Mouse (Mus musculus): ENCODE measurements around the gene Zfp867.

The Zfp867 gene

DNA sequence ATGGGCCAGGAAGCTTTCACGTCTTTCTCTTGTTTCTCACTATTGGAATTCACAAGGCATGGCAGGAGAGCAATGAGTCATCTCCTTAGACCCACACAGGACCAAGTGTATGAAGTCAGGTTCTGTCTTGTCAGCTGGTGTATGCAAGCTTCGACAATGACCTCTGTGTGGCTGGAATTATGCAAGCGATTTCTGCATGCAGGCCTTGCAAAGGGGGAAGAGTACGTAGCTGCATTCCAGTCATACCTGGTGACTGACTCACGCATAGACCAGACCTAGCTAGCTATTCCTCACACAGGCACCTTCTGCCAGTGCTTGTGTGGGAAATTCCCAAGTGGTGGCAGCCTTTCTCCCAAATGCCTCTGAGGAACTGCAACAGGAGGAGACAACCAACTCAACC lies 13.3 kb downstream of the Zfp867 start:
- DNase-seq (ENCODE audit: low spot score in 2 of 2) = no peak

DNA sequence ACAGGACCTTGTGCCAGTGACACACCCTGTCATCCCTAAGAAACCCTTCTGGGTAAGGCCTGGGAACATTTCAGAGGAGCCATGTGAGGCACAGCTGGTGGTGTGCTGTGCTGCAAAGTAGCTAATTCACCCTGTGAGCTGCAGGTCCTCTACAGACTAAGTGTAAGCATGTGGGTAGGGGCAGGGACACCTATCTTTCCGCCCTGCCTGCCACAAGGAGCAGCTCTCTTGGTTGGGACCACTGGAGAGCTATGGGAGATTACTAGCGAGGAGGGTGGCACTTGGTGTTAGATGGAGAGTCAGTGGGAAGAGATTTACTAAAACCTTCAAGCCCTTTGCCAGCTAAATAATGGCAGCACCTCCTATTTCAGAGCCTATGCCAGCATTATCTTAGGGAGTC lies 15.4 kb downstream of the Zfp867 start:
- no peak for DNase-seq (ENCODE audit: low spot score in 2 of 2)

DNA sequence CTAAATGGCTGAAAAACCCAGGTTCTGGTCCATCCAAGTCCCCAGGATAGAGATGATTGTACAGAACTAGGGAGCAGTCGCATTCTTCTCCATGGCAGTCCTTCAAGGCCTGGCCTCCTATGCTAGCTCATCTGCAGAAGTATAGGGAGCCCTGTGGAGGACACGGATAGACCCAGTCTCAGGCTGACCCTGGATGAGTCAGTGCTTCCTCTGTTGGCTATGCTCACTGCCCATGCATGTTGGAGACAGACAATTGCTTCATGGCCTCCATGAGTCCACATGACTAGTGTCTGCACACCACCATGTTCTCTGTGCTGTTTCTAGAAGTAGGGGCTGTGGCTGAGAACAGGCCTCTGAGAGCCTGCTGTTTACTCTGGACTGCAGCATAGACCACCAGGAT lies 15.9 kb downstream of the Zfp867 start:
- DNase-seq (ENCODE audit: low spot score in 2 of 2) = no peak

DNA sequence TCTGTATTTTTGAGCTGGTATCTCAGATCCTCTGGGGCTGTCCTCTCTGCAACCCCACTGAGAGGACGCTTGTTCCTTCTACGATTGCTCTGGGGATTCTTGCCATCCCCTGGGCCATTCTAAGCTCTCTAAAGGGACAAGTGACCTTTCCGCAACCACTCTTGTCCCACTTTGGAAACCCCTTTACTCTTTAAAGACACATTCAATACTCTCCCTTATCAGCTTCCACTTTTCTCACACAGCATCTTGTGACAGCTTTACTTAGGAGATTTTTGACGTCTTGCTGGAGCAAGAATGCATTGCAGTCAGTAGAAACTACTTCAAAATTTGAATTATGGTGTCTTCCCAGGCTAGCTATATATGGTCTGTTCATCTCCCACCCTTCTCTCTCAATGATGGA lies 21.2 kb downstream of the Zfp867 start, which contains the start of gene Snap47:
Gene Snap47, minus strand, starts transcription at position 101 of the 400 bp plus-strand sequence.
- no peak for DNase-seq (ENCODE audit: low spot score in 2 of 2)

DNA sequence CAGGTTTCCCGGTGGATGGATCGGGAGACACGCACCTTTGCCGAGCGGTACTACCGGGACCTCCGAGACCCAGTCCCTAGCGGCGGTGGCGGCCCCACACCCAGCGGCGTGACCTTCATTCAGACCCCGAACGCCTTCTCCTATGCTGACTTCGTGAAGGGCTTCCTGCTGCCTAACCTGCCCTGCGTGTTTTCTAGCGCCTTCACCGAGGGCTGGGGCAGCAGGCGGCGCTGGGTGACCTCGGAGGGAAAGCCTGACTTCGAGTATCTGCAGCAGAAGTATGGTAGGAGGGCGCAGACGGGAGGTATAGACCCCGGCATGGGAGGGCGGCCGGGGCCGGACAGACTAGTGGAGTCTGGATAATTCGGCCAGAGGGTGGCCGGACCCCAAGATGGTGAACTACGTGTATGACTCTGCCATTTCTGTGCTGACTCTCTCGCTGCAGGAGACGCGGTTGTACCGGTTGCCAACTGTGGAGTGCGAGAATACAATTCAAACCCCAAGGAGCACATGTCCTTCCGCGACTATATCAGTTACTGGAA lies 22.0 kb downstream of the Zfp867 start:
- DNase-seq (ENCODE audit: low spot score in 2 of 2) = no peak

DNA sequence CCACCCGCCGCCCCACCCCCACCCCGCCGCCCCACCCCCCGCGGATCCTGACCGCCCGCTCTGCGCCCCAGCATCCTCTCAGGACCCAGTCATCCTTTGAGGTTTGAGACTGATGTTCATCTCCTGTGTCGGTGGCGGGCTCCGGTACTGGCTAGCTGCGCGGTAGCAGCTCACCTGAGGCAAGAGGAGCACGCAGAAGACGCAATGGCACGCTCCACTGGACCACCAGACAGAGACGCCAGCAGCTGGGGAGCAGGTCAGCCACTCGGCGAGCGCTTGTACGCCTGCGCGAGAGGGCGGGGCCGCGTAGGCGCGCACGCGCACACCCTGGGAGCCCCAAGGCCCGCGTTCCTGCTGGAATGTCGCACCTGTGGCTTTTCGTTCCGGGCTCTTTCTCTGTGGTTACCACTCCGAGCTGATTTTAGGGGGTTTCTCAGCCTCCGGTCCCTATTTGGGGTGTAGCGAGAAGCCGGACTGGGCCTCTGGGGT lies 22.5 kb downstream of the Zfp867 start, which contains the start of gene Jmjd4:
Gene Jmjd4, plus strand, starts transcription at position 305 of the 489 bp plus-strand sequence.
- DNase-seq (ENCODE audit: low spot score in 2 of 2) = peak; percentile 87 to 88

GRCm38 (mm10) chr11:59443102-59443501 lies 29.2 kb downstream of the Zfp867 start:
- DNase-seq (ENCODE audit: low spot score in 2 of 2) = no peak

DNA sequence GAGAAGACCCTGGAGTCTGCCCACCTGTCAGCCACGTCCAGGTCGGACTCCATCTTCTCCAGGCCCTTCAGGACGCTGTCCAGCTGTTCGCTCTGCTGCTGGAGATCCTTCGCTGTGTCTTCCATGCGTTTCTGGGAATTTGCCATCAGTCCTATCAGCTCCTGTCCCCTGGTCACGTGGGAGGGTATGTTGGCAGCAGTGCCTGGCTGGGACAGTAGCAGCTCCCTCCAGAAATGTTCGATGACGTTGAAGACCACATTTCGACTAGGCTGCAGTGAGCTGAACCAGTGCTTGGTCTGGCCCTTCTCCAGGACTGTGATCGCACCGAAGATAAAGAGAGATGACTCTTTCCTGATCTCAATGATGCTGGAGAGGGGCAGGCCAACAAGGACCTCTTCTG lies 34.3 kb downstream of the Zfp867 start:
- no peak for DNase-seq (ENCODE audit: low spot score in 2 of 2)

- DNase-seq (ENCODE audit: low spot score in 2 of 2) = no peak
Observed at GRCm38 (mm10) chr11:59432261-59432660, 40.0 kb downstream of the Zfp867 start.

- DNase-seq (ENCODE audit: low spot score in 2 of 2) = no peak
Observed at GRCm38 (mm10) chr11:59429959-59430358, 42.3 kb downstream of the Zfp867 start.

GRCm38 (mm10) chr11:59428057-59428660 lies 44.1 kb downstream of the Zfp867 start:
- DNase-seq (ENCODE audit: low spot score in 2 of 2) = no peak

DNA sequence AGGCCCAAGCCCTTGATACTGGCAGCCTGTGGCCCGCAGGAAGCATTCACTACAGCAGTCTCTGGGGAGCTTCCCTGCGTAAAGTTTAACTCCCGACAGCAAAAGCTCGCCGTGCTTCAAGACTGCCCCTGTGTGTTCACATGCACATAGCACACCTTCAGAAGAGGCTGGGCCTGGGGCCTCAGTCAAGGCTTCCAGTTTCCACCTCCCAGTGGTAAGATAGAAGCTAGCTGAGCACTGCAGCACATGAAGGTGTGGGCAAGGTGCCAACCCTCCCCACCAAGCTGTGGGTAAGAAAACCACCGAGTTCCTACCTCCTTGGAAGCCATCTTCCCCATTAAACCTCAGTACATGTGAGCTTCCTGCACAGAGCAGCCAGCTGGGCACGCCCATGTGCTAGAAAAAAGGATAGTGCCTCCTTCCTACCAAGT lies 46.6 kb downstream of the Zfp867 start:
- DNase-seq (ENCODE audit: low spot score in 2 of 2) = peak in 1 of 2 experiments; percentile 27

DNA sequence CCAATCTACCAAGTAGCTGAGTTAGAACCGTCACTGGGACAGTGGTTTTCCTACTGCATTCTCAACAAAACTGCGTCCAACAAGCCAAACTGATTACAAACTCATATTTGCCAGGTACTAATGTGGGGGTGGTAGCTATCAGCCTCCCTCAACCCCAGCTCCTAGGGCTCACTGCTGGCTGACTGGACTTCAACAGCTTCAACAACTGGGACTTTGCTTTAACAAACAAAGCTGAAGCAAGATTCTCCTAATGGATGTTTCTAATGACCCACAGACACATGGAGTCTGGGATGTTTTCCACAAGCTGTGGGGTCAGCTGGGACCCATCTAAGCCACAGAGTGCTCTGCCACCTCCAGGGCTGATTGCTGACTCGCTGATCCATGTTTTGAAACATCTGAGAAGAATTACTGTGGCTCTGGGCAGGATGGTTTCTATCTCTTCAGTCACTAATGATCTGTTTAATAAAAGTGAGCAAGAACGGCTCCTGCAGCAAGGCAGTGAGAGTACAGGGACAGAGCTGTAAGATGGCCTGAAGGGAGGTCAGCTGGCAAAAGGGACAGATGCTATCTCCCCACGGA lies 49.2 kb downstream of the Zfp867 start:
- no peak for DNase-seq (ENCODE audit: low spot score in 2 of 2)

DNA sequence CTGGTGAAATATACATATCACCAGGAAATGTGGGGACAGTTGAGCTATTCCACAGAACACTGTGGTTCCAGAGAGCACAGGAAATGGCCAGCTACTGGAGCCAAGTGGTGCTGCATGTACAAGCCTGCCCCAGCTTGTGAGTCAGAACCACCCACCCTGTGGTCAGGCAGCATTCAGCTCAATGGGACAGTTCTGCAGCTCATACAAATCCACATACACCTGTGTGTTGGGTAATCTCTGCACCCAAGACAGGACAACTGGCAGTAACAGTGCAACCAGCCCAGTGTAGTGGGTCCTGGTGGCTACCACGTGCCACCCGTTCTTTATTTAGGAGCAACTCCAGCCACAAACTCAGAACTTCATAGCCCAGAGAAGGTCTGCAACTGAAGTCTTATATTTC lies 50.3 kb downstream of the Zfp867 start:
- DNase-seq (ENCODE audit: low spot score in 2 of 2) = no peak

DNA sequence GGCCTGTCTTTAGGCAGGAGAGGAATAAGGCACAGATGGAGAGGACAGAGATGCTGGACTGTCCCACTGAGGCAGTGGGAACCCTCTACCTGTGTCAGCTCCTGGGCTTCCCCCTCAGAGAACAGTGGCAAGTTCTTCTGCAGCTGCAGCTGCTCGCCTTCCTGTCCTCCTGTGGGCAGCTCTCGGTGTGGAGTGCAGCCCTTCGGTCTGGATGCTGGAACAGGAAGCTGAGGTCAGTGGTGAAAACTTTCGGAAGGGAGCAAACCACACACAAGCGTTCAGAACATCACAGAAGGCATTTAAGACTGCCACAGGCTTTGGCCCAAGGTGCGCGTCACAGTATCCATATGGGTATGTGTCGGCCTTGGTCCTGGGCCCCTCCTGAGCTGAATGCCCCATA lies 50.8 kb downstream of the Zfp867 start:
- no peak for DNase-seq (ENCODE audit: low spot score in 2 of 2)

- DNase-seq (ENCODE audit: low spot score in 2 of 2) = no peak
Observed at GRCm38 (mm10) chr11:59418708-59419107, 53.6 kb downstream of the Zfp867 start.

DNA sequence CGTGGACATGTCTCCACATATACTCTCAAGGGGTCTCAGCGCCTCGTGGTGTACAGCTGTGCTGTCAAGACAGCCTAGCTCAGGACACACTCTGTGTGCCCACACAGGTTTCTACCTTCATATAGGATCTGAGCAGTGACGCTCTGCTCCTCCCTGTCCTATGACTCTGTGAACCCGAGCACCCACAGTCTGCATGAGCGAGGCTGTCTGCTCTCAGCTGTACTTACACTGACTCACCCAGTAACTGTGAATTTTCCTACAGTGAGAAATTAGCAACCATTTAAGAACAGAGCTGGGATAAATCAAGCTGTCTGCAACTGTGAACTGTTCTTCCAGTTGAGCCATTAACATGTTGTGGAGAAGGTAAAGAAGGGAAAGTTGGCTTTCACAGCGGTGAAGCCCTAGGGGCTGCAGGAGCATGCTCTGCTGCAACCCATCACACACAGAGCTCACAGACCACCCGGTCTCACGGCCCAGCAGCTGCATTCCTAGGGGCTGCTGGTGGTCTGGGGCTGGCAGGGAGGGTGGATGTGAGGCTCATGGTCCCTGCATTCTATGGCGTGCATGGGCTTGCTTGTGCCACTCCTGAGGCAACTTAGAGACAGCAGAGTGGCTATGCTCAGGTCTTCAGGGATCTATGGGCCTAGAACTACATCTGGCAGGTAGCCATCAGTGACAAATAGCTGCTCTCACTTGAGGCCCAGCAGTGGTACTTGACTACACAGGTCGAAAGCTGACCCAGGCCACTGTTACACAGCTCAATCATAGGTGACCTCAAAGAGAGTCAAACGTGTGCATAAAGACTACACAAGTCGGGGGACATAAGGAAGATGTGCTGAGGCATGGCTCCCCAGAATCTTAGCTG lies 59.0 kb downstream of the Zfp867 start:
- no peak for DNase-seq (ENCODE audit: low spot score in 2 of 2)

- DNase-seq (ENCODE audit: low spot score in 2 of 2) = no peak
Observed at GRCm38 (mm10) chr11:59412058-59412457, 60.2 kb downstream of the Zfp867 start.
